Mouse (Mus musculus) thymus, postnatal 25 days (tissue): ENCODE measurements around the gene Zdhhc6.
A peak's percentile ranks its signal among the peaks of the same experiment; 100 is the strongest.

Experiments used
- DNase-seq: peaks from one replicate; pipeline ENCODE4 v3.0.0; 2022

The Zdhhc6 gene

DNA sequence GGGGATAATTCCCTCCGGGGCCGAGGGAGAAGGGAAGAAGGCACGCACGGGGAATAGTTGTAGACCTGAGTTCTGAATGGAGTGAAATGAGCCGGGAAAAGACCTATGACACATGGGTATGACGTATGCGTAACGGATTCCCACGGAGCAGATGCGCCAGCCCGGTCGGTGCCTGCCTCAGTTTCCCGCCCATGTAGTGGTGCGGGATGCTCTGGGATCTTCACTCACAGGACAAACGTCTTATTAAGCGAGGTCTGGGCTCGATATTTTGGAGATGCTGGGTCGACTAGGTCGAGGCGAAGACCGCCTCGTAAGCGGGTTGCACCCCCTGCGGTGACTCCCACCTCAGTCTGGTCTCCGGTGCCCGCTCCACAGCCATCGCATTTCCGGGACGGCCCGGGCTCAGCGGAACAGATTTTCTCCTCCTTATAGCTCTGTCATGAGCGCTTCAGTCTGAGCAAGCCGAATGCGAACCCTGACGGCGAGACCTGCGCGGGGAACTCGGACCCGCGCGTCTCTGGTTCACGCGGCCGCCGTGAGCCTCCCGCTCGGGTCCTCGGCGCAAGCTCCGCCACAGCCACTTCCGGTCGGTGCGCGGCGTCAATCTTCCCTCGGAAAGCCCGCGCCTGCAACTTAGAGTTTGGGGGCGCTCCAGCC is at the start of gene Zdhhc6:
Zdhhc6 (minus strand) TSS at position 581 of the 657 bp plus-strand sequence.
- peak; percentile 85 for DNase-seq

DNA sequence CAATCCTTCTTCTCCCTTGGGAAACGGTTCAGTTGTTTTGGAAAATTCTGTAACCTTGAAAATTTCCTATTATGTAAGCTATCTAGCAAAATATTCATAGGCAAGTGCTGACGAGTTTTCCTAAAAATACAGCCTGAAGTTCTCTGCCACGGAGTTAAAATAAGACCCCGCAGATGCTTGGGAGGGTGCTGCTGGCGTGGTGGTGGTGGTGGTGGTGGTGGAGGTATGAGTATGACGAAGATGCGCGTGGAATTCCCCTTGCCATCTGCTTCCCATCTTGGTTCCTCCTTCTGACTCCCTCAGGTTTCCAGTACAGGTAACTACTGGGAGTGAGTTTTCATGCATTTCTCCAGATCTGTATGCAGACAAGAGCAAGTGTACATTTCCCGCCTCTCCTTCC is 46.8 kb upstream of the Zdhhc6 start:
- no peak for DNase-seq

DNA sequence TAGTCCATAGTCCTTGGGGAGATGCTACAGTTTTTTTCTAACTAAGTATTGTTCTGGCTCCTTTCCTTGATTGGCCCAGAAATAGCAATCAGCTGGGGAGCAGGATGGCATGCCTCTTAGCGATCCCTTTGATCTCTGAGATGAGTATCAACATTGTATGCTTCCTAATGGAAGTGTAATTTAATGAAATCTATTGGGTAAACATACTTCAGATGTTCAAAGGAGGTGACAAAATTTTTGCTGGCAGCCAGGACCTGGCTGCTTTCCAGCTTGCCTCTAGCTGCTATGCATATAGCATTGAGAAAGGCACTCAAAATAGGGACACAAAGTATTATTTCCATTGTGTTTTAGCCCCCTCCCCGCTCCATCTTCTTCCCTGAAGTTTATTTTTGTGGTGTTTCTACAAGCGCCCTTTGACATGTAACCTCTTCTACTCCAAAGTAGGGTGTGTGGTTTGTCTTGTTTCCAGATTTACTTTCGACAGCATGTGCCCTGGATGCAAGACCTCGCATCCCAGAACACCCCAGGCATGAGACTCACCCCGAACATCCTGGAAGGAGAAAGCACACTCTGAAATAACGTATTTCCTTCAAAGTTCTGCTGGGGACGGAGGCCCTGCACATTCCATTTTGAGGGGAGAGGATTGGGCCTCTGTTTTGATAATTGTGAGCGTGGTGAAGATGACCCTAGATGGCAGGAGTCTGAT is 35.0 kb upstream of the Zdhhc6 start:
- DNase-seq, result no peak

DNA sequence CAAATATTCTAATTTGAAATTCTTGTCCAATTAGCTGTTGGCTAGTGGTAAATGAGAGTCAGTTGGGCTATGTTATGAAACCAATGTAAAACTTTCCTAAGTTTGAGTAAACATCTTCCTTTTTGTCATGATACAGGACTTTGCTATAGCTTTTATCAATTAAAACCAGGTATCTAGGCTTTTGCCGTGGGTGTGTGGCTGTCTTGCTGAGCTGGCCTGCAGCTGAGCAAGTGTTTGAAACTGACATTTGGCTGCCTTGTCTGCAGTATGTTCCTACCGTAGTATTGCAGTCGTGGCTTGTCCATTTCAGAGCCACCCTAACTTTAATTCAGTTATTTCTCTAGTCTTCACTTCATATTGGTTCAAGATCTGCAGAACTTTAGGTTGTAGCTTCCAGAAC is 32.4 kb upstream of the Zdhhc6 start:
- no peak for DNase-seq

DNA sequence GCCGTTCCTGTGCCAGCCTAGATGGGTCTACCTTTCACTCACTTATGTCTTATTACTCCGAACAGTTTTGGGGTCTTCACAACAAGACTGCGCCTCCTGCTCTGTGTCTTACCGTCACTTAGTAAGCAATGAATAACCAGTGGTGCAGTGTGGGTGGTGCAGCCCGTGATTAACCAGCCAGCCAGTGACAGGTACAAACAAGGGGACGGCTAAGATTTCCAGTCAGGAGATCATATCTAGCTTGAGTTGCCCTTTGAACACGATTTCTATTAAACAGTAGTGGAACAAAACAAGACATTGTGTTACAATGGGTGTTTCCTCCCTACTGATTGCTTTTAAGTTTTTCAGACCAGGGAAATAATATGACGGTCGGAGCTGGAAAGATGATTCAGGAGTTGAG is 27.4 kb upstream of the Zdhhc6 start:
- no peak for DNase-seq

GRCm38 (mm10) chr19:55342423-55342822 is 26.6 kb upstream of the Zdhhc6 start:
- no peak for DNase-seq

GRCm38 (mm10) chr19:55341377-55341776 is 25.5 kb upstream of the Zdhhc6 start:
- DNase-seq, result no peak

DNA sequence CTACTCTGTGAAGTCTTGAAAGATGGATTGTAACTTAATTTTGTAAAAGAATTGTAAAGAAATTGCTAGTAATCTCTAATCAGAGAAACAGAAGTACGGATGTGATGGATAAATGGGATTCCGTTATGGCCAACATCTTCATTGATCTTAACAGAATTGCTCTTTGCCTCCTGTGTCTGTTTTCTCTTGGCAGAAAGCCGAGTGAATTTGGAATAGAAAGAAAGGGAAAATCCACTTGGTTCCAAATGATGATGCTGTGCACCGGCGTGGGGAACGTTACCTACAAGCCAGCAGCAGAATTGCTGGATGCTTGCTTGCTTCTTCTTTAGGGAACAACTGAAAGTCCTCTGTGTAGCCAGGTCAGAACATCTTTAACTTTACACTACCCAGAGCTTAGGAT is 24.7 kb upstream of the Zdhhc6 start:
- no peak for DNase-seq

DNA sequence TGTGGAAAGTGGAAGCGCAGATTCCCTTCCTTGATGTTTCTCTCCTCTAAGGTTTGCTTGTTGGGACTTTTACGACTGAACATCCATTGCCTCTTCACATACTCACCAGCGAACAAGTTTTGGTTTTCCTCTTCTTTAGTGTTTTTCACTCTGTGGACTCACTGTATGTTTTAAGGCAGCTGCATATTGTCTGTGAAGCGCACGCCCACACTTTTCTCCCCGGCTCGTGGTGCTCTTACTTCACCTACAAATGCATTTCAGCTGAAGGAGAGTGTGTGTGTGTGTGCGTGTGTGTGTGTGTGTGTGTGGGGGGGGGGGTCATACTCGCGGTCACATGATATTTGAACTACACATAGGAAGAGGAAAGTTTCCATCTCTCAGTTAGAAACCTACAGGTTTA is 21.8 kb upstream of the Zdhhc6 start:
- DNase-seq, result no peak

- no peak for DNase-seq
Measured at GRCm38 (mm10) chr19:55337066-55337465, 21.2 kb upstream of the Zdhhc6 start.

- DNase-seq, result no peak
Measured at GRCm38 (mm10) chr19:55336441-55336840, 20.6 kb upstream of the Zdhhc6 start.

DNA sequence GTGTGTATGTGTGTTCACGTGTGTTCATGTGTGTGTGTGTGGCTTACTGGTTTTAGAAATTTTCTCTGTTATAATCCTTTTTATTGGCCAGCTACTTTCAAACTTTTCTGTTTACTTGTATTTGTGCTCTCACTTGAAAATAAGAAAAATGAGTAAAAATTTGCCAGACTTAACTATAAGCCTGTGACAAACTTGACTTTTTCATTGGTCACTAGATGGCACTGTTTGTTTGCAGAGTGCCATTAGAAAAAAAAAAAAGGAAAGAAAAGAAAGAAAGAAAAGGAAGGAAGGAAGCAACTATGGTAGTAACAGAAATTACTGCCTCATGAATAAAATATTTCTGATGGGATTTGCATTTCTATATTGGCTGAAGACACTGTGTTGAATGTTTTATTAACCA is 20.0 kb upstream of the Zdhhc6 start:
- no peak for DNase-seq

DNA sequence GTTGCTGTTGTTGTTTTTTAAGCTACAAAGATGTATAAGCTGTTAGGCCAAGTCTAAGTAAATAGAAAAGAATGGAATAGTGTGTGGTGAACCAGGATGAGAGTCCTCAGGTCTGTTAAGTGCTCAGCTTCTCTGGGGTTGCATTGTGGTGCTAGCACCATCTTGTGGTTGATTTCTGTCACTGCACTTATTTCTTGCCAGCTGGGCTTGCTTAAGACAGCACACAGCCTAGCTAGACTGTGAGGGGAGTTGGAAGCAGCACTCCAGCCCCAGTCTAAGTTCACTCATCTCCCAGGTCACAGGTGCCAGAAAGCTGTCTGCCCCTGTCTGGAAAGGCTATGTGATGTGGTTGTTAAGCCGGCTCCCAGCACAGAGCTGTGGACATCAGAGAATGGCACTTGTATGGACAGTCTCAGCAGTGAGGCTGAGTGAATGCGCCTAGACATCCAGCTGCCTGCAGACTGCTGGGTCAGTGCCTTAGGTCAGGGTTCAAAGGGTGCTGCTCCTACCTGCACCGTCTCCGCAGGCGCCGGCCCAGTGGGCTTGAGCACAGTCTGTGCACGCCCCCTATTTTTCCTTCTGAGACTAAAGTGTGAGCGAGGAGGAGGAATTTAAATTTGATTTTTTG is 16.9 kb upstream of the Zdhhc6 start:
- peak; percentile 62 for DNase-seq

- DNase-seq, result no peak
Measured at GRCm38 (mm10) chr19:55331776-55332175, 15.9 kb upstream of the Zdhhc6 start.

DNA sequence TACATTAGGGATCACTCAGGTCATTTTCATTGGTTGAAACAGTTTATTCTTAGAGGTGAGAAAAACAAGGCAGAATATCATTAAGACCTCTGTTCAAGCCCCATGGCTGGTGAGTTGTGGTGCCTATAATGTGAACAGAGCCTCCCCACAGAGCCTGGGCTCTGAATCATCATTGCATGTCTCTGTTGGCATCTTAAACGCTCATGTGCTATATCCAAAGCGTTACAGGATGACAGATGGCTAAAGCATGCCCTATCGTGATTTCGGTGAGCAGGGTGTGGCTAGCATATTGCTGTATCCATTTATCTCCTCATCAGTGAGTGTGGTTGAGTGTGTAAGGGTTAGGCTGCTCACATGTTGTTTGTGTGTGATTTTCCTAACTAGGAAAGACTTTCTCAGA is 11.7 kb upstream of the Zdhhc6 start:
- no peak for DNase-seq

DNA sequence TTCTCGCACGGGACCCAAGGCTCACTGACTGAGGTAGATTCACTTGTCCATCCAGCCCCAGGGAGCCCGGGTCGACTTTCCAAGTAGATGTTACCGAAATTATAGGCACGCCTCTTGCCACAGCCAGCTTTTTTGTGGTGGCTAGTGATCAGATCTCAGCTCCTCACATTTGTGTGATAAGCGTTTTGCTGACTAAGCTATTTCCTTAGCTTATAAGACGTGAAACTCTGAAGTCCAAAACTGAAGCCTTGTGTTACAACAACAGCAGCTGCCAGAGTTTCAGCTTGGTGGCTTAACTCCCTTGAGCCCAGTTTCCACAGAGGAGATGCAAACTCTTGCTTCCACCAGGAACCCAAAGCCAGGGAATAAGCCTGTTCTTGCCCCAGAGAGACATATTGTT is 6.8 kb upstream of the Zdhhc6 start:
- no peak for DNase-seq

GRCm38 (mm10) chr19:55319521-55319920 is 3.7 kb upstream of the Zdhhc6 start:
- no peak for DNase-seq

- DNase-seq, result no peak
Measured at GRCm38 (mm10) chr19:55319036-55319435, 3.2 kb upstream of the Zdhhc6 start.

DNA sequence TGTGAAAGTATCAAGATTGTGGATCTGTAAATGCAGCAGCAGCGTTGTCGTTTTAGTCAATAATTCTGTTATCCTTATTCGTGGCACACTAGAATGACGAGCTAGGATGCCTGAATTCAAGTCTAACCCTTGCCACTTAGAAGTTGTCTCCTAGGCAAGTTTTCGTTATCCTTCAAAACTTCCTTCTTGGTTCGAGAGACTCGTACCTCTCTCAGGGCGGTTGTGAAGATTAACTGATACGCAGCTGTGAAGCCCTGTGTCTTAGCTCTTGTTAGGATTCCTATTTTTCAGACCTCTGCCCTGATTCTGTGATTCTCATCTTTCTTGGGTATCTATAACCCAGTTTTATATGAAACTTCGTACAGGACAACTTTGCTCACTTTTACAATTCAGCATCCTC is 1.1 kb upstream of the Zdhhc6 start:
- DNase-seq, result no peak

- DNase-seq, result peak; percentile 86
Measured at GRCm38 (mm10) chr19:55316109-55316714, 380 bp upstream of the Zdhhc6 start, which contains the start of gene Vti1a. Gene Vti1a (plus strand): TSS chr19:55316295.

- DNase-seq, result no peak
Measured at GRCm38 (mm10) chr19:55313649-55314048, 2.2 kb downstream of the Zdhhc6 start.

- no peak for DNase-seq
Measured at GRCm38 (mm10) chr19:55311874-55312273, 4.0 kb downstream of the Zdhhc6 start.

- no peak for DNase-seq
Measured at GRCm38 (mm10) chr19:55305024-55305423, 10.8 kb downstream of the Zdhhc6 start.

GRCm38 (mm10) chr19:55300525-55300924 is 15.3 kb downstream of the Zdhhc6 start:
- no peak for DNase-seq
